Mouse (Mus musculus) ovary, adult 18-20 months (tissue): Measurements from ENCODE around the gene Pirt.

Experiments used
- DNase-seq: peaks from one replicate; pipeline ENCODE4 v3.0.0; 2022; ENCODE audit warnings: low spot score, mixed read lengths

Gene Pirt

GRCm38 (mm10) chr11:66946521-66946920 is 34.7 kb downstream of the Pirt start:
- no peak for DNase-seq

- no peak for DNase-seq
These were observed 35.1 kb downstream of the Pirt start for GRCm38 (mm10) chr11:66946922-66947321.

GRCm38 (mm10) chr11:66956303-66956702 is 44.5 kb downstream of the Pirt start, which contains the start of gene Tmem238l:
Tmem238l (plus strand) TSS chr11:66956638.
- DNase-seq = no peak

DNA sequence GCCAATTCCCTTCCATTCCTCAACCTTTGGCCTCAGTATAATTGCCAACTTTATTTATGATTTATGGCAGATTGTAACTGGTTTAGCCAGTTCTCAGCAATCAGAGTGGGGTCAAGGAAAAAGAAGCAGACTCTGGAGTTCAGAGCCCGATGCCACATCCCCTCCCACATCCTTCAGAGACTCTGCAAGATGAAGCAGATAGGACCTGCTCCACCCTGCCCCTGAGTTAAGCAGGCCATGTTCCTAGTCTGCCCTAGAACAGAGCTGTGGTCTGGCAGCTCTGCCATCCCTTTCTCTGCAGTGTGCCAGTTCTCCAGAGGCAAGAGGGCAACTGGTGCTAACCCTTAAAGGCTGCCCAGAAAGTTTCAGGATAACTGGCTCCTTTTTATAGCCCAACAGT is 49.0 kb downstream of the Pirt start:
- DNase-seq = no peak

DNA sequence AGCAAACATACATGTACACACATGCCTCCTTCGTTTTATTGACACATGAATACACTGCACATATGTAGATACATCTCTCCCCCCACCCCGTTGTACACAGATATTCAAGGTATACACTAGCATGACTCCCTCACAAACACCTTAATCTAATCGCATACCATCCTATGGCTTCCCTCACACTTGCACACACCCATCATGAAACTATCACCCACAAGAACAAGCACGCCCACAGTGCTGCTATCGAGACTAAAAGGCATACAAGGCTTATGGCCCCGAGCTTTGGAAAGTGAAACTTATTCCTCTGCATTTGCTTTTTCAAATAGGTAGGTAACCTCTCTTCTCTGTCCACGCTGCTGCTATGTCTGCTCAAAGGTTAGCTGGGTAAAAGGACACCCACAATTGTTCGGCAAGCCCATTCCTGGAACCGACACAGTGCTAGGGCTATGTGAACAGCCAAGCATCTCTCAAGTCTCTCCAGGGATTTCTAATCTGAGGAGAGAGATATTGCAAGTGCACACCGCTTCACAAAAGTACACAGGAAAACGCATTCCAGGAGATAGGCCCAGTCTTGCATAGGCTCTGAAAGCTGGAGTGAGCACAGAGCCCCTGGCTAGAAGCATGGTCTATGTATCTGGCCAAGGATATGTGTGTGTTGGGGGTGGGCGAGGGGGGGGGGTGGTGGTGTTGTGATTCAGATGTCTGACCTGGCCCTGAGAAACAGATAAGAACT is 49.8 kb downstream of the Pirt start:
- DNase-seq = no peak

- DNase-seq = no peak
These were observed 51.7 kb downstream of the Pirt start for GRCm38 (mm10) chr11:66963462-66963861.

DNA sequence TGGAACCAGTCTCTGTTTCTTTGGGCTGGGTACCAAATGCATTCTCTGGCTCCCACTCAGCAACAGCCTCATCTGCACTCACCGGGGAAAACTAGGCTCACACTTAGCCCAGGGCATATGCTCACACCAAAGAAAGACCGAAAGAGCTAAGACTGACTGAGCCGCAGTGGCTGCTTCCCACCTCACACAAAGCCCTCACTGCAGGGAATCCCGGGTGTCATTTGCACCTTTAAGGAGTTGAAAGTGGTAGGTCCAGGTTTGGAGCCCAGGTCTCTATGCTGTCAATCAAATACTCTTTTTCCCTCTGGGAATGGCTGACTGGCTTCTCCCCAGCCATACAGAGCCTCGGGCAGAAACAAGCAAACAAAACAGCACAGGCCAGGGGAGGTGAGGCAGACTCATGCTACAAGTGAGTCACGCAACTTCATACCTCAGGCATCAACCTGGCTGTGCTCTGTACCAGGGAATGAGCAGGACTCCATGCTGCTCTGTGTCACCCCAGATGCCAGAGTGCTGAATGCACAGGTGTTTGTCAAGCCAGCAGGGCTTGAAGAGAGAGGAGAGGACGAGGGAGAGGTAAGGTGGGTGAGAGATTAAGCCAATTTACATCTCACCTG is 54.8 kb downstream of the Pirt start:
- DNase-seq = no peak

- DNase-seq = no peak
These were observed 56.8 kb downstream of the Pirt start for GRCm38 (mm10) chr11:66968575-66968974.

GRCm38 (mm10) chr11:66973507-66973906 is 61.7 kb downstream of the Pirt start:
- DNase-seq = no peak

DNA sequence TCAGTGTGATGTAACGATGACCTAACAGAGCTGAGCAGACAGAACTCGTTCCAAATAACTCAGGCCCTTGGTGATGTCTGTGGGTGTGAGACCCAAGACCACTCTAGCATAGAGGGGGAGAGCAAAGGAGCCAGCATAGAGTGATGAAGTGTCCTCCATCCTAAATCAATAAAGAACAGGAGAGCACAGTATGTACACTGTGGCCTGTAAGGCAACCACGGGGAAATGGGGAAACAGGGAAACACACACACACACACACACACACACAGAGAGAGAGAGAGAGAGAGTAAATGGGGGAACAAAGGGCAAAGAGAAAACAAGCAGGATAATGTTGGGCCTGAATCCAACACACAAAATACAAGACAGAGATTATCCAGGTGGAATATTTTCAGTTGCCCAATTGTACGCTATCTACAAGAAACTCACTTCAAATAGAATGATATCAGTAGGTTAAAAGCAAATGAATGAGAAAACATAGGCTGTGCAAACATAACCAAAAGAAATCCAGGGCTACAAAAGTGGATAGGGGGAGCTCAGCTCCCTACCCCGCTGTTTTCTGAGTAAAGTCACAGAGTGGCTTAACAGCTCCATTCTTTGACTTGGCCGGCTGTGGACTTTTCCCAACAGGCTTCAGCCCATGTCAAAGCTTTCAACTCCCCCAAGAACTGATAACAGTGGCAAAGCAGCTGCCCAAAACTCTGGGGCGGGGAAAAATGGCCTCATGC is 64.0 kb downstream of the Pirt start:
- DNase-seq = no peak
